Mouse (Mus musculus) c-Kit-positive CD71-positive TER-119-negative erythroid progenitor cells, embryonic 14.5 days (primary cell): ENCODE measurements around the gene Dcaf1.

Experiments used
- DNase-seq: peaks from one replicate; pipeline ENCODE4 v3.0.0-alpha.2; 2013; ENCODE audit warnings: low read depth

The Dcaf1 gene

GRCm38 (mm10) chr9:106879471-106879870 is 57.8 kb downstream of the Dcaf1 start:
- no peak for DNase-seq

- DNase-seq, result no peak
These were observed 59.5 kb downstream of the Dcaf1 start for GRCm38 (mm10) chr9:106881071-106881755.

GRCm38 (mm10) chr9:106882176-106882575 is 60.5 kb downstream of the Dcaf1 start:
- DNase-seq, result no peak

GRCm38 (mm10) chr9:106883085-106883484 is 61.4 kb downstream of the Dcaf1 start:
- no peak for DNase-seq

DNA sequence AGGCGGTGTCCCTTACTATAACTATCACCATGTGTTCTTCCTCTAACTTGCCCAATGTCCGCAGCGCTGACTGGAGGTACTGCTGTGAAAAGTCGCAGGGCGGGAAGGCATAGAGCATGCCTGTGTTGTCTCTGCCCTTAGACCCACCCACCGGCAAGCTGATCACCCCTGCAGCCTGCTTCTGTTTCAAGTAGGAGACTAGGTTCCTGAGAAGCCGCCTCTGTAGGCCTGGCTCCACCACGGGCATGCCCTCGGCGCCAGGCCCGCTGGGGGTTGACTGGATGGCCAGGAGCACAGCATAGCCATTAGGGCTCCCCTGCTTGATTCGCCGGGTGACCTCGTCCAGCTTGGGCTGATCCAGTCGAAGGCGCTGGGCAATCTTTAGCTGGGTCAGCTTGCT is 62.6 kb downstream of the Dcaf1 start:
- DNase-seq, result no peak

- no peak for DNase-seq
These were observed 63.6 kb downstream of the Dcaf1 start for GRCm38 (mm10) chr9:106884996-106885900.

- no peak for DNase-seq
These were observed 64.4 kb downstream of the Dcaf1 start for GRCm38 (mm10) chr9:106885901-106886731.

DNA sequence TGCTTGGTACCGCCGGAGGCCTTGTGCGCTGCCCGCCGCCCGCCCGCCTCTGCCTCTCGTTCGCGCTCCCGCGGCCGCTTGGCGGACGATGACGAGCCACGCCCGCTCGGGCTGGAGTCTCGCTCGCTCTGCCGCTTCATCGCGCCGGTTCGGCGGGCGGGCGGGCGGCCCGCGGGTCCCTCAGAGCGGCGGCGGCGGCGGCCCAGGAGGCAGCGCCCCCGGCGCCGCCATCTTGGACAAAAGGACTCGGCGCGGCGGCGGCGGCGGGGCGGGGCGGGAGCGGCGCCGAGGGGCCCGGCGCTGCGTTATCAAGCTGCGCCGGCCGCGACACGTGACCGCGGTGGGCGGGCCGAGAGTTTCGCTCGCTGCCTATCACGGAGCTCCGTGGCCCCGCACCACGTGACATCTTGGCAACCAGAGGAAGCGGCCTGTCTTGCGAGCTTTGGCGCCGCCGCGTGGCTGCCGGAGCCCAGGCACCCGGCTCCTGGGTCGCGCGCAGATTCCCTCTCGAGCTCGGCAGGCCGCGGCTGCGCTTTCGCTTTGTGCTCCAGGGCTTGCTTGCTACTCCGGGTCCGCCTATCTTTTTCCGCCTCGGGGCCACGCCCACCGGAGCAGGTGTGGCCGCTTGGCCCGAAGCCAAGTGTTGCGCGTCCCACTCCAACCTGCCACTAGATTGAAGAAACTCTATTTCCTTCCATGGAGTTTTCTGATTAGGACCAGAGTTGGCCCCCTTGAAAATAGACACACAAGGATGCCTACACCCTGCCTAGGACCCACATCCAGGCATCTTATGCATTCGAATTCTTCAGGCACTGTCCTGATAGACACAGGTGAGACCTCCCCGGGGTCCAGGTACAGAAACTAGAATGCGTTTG is 65.4 kb downstream of the Dcaf1 start, which contains the start of gene Rbm15b:
Gene Rbm15b, minus strand, starts transcription at position 601 of the 875 bp plus-strand sequence.
- peak; percentile 95 for DNase-seq

DNA sequence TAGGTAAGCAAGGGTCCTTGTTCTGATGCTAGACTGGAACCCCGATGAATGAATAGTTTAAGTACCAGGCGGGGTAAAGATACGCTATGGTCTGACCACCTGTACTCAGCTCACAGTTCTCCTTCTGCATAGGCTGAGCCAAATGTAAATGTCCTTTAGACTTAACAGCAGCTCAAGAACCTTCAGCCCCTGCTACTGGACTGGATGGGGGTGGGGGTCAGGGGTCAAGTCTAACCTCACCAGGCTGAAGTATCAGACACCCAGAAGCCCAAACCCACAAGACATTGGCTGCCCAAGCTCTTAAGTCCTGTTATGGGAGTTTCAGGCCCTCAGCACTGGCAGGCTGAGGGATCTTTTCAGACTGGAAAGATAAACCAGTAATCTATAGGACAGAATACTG is 66.7 kb downstream of the Dcaf1 start:
- DNase-seq, result no peak

DNA sequence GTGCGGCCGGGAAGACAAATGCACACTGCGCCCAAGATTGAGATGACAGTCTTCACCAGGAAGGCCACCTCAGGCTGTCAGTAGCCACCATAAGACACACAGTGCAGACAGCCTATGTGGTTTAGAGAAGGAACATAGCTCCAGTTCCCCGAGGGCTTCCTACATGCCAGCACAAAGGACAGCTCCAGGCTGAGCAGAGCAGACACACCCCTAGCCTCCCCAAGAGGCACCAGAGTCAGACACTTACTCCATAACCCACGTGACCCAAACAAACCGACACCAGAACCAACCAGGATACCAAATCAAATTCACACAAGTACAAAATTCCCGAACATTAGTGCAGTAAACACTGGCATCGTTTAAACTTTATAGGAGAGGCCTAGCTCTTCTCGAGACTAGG is 67.6 kb downstream of the Dcaf1 start:
- no peak for DNase-seq

DNA sequence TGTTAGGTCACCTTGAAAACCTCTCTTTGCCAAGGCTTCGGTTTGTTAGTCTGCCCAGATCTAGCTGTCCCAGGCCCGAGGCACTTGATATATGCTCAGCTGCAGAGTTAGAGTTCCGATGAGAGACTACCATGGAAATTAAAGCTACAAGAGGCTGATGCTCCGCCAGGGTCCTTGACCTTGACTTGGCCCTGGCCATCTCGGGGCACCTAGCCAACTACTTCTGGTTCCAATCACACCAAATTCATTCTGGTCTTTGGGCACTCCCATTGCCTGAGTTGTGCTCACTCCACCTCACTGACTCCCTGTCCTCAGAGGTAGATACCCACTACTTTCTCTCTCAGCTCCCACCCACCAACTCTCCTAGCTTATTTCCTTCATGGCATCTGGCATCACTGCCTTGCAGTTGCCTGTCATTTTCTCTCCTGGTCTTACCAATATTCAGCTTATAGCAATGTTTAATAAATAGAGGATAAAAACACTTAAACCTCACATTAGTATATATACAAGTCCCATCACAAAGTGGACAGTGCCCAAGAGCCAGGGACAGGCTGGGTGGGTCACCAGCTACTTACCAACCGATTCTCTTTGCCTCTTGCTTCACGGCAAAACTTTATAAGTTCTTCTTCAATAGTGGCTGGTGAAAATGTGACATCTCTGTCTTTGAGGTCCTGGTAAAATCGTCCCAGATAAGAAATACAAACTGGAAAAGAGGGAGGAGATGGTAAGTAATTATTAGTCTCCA is 69.0 kb downstream of the Dcaf1 start:
- no peak for DNase-seq

DNA sequence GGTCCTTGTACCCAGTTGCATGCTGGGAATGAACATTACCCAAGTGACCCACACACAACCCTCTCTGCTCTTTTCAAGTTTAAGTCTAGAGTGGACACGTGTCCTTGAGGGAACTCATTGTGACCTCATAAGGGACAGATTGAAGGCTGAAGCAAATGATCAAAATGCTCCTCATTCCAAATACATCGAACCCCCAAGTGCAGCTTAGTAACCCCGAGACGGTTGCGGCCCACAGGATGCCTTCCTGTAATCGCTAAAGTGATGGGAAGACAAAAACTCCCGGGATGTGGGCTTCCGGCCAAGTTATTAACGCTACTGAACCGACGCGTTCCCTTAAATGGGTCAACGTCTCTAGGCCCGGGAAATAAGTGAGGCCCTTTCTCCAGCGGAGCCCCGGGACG is 69.7 kb downstream of the Dcaf1 start:
- no peak for DNase-seq

GRCm38 (mm10) chr9:106891829-106892551 is 70.3 kb downstream of the Dcaf1 start, which contains the start of gene Manf:
Gene Manf (minus strand): TSS chr9:106891979.
- peak; percentile 96 for DNase-seq

DNA sequence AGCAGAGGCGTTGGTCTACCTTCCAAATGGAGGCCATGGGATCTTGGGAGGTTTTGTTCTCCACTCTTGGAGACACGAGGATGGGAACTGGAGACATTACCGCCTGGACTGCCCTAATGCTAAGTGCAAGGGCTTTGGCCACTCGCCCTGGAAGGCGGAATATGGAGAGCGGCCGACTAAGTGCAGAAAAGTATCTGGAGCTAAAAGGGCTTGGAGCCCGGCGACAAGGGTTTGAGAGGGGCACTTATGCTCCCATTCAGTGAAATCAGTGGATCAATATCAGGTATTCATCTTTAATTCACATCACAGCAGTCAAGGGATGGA is 70.8 kb downstream of the Dcaf1 start:
- DNase-seq, result no peak

GRCm38 (mm10) chr9:106893327-106893726 is 71.7 kb downstream of the Dcaf1 start:
- DNase-seq, result no peak

- DNase-seq, result no peak
These were observed 77.2 kb downstream of the Dcaf1 start for GRCm38 (mm10) chr9:106898901-106899300.

DNA sequence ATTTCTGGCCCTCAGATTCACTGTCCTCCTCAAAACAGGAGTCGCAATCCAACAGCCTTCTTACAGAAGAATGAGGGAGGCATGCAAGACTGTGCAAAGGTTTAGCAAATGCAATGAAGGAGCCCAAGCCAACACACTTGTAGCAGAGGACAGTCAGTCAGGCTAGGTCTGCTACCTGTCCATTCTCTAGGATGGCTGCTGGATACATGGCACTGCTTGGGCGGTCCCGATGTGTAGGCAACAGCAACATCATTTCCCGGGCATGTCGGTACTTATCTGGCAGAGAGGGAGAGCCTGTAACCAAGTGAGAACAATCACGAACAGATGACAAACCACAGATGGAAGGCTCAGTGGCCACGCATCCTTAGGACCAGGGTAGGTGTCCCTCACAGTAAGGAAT is 79.9 kb downstream of the Dcaf1 start:
- no peak for DNase-seq

GRCm38 (mm10) chr9:106903099-106903790 is 81.6 kb downstream of the Dcaf1 start:
- DNase-seq, result no peak

GRCm38 (mm10) chr9:106903791-106904134 is 82.1 kb downstream of the Dcaf1 start:
- DNase-seq, result no peak

- no peak for DNase-seq
These were observed 84.9 kb downstream of the Dcaf1 start for GRCm38 (mm10) chr9:106906597-106906996.
